Mouse (Mus musculus) ES-Bruce4 (cell line): ENCODE measurements around the gene Sprr2d.

Experiments used
- EP300 ChIP-seq: IDR thresholded peaks from 2 replicates; pipeline ENCODE4 v1.6.1; 2011; ENCODE audit warnings: low read depth, low read length; ENCODE audit not compliant: insufficient read depth
- POLR2A ChIP-seq: IDR thresholded peaks from one replicate; pipeline ENCODE4 v1.8.1; 2011; ENCODE audit warnings: low read length; ENCODE audit not compliant: insufficient read depth

GRCm38 (mm10) chr3:92317384-92317783 lies 21.6 kb upstream of the Sprr2d start:
- TF ChIP-seq POLR2A (no peak), EP300 (no peak)
